Mouse (Mus musculus): ENCODE measurements around the gene N4bp2l2. TPM values are rescaled to one million over a fixed set of nuclear protein-coding genes. Genes with fewer than 3 reads are reported as not detected.
"Not testable (repeated sequence)": the region's sequence is repeated elsewhere in the genome, so short reads cannot be mapped to it uniquely, and the experiment has no call there.

Gene N4bp2l2
- total RNA-seq, 2 experiments from 2014 or later = 53.7 to 54.1 TPM

DNA sequence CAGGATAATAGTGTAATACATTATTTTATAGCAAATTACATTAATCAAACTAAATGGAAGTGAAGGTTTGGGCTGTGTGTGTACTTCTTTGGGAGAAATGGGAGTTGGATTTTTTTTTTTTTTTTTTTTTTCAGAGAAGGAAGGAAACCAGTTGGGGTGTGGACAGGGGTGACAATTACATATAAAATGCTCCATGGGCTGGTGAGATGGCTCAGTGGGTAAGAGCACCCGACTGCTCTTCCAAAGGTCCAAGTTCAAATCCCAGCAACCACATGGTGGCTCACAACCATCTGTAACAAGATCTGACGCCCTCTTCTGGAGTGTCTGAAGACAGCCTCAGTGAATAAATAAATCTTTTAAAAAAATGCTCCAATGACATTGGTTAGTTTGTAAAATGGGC, 13.4 kb downstream of the N4bp2l2 start:
- DNase-seq (ENCODE audit: low spot score in 2 of 2) = no peak

DNA sequence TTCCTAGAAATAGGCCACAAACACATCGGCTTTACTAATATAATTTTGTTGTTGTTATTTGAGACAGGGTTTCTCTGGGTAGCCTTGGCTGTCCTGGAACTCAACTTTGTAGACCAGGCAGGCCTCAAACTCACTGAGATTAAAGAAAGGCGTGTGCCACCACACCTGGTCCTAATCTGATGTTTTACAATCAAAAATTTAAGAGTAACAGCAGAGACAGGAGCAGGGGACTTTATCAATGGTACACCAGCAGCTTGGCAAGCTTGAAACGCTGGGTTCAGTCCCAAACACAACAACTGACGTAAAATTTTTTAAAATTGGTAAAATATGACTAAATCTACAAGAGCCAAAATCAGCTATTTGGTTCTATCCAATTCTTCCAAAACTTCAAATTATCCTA, 21.1 kb downstream of the N4bp2l2 start:
- DNase-seq (ENCODE audit: low spot score in 2 of 2) = no peak

DNA sequence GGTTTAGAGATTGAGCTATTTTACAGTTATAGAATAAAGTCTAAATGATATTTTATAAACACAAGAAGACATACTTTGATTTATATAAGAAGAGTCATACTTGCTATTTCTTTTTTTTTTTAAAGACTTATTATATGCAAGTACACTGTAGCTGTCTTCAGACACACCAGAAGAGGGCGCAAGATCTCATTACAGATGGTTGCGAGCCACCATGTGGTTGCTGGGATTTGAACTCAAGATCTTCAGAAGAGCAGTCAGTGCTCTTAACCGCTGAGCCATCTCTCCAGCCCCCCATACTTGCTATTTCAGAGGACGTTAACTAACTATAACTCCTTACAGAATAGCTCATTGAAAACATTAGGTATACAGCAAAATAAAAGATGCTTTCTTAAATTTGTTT, 22.6 kb downstream of the N4bp2l2 start:
- DNase-seq (ENCODE audit: low spot score in 2 of 2) = not testable (repeated sequence)

DNA sequence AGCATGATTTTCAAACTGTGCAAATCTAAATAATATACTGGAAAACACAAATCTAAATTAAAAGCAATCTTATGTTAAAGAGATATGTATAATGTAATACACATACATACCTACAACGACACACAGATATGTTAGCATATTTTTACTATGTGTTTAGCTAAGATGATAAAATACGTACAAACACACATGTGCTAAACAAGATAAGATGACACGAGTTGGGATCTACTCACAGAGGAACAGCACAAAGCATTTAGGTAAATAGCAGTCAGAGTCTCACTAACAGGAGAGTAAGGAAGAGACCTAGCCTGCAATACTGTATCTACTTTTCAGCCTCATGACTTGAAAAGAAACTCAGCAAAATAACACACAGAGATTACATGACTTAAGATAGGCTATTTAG, 24.5 kb downstream of the N4bp2l2 start:
- DNase-seq (ENCODE audit: low spot score in 2 of 2) = no peak

DNA sequence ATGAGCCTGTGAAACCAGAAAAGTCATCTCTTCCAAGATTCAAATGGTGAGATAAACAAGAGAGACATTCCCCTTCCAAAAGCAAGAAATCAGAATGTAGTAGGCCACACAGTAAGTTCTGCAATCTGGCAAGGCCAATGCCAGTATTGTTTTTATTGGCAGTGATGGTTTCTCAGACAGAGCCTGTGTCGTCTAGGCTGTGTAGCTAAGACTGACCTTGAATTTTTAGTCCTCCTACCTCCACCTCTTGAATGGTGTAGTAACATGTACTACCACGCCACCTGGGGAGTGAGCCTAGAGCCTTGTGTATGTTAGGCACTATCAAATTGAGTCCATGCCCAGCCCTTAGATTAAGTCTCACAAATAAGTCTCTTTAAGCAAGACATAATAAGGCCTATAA, 36.3 kb downstream of the N4bp2l2 start:
- no peak for DNase-seq (ENCODE audit: low spot score in 2 of 2)

DNA sequence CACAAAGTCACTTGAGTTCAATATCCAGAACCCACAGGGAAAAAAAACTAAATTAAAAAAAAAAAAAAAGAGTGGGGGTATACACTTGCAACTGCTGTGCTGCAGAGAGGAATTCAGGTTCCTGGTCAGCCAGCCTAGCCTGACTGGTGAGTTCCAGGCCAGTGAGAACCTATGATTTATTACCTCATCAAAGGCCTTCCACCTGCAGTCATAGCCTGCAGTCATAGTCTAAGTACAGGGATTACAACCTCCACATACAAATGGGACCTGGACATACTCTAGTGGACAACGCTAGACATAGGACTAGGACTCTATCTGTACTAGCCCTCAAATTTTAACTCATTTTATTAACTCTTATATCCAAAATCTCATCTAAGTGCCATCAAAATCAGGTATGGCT, 36.7 kb downstream of the N4bp2l2 start:
- no peak for DNase-seq (ENCODE audit: low spot score in 2 of 2)

DNA sequence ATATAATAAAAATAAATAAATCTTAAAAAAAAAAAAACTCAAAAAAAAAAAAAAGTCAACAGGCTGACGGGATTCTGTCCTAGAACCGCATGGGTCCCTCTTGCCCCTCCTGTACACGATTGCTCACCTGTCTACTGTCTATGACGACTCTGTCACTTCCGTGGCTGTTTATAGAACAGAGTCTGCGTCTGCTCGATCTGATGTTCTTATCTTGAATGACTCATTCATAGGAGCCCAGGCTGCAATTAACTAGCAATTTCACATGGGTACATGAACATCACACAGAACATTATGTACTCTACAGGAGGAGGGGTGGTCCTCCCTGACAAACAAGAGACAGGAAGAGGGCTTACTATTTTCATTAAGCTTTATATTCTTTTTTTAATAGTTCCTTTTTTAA, 40.5 kb downstream of the N4bp2l2 start:
- DNase-seq (ENCODE audit: low spot score in 2 of 2) = no peak

DNA sequence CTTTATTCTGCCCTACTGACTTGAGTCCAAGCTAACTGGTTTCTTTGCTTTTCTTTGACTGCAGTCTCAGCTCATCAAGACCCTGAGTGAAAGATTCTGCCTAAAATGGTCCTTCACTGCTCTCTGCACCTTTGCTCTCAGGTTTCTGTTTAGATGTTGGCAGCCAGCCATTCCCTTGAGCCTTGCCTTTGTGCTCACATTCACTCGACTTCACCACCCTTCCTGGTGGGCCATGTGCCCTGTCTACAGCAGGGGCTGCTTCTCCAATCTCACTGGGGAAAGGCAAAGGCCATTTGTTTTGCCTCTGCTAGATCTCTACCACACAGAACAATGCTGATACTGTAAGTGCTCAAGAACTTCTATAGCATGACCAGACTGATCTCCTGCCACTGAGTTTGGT, 43.2 kb downstream of the N4bp2l2 start:
- no peak for DNase-seq (ENCODE audit: low spot score in 2 of 2)

DNA sequence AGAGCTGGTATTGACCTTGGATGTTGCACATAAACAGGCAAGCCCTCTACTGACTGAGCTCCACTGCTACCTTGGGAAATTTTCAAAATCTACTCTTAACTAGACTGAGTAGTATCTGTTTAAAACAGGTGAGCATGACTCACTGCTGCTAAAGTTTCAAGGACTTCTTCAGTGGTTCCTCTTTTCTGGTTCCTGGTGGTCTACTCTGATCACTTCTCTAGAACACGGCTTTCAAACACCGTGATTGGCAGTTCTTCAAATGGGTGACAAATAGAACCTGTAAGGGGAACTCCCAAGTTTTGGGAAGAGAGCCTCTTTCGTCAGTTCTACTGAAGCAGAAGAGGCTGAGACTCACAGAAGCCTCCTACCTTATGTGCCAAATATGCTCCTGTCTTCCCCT, 44.4 kb downstream of the N4bp2l2 start:
- DNase-seq (ENCODE audit: low spot score in 2 of 2) = no peak

DNA sequence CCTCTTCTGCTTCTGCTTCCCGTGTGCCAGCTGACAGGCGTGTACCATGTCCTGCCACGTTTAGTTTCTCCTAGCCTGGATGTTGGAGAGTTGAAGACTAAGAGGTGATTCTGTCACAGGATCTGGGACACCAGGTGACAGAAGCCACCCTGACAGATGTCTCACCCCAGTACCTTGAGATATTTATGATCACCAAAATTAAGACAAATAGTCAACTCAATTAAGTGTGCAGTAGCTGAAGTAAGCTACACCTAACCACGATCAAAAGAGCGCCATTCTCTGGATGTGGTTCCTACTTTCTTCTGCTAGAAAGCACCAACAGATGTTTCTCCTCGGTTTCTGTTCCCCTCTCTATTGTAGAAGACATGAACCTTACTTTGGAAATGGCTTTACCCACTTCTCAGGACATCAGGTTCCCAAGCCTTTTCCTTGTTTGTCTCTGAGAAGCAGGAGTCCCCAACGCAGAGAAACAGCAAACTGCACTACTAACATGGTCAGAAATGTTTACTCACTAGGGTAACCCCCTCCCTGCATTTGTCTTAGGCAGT, 45.3 kb downstream of the N4bp2l2 start:
- no peak for DNase-seq (ENCODE audit: low spot score in 2 of 2)

DNA sequence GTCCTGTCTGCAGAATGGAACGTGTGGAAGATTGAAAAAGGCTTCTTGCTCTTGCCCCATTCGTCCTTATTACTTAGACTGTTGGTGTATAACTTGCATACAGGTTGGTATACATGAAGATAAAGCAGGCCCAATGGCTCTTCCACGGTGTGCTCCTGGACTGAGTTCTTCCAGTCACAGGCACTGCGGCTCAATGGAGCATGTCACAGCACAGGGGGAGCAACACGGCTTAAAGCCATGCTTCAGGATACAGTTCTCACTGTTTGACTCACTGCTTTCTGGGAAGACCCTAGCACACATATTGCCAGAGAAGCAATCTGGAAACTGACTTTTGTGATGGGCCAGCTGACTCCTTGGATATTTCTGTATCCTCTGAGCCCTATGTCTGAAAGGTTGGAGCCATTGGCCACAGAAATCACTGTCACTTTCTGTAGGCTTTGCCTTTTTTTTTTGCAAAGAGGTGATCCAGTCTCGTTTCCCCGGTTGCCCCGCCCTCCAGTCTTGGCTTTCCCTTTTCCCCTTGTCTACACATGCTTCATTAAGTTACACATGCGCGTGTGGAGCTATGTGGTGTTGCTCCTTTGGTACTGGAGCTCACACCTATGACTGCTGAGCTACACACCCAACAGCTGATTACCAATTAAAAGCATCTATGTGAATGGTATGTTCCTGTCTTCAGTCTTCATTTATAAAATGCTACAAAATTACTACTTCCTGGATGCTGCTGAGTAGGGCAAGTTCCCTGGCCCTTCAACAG, 47.2 kb downstream of the N4bp2l2 start:
- DNase-seq (ENCODE audit: low spot score in 2 of 2) = no peak

DNA sequence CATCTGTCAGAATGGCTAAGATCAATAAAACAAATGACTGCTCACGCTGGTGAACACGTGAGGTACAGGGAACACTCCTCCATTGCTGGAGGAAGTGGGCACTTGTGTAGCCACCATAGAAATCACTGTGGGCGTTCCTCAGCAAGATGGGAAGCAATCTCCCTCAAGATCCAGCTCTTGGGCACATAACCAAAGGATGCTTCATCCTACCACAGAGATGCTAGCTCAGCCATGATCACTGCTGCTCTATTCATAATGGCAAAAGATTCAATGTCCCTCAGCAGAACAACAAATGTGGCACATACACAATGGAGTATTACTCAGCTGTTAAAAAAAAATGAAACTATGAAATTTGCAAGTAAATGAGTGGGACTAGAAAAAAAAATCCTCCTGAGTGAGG, 49.3 kb downstream of the N4bp2l2 start:
- no peak for DNase-seq (ENCODE audit: low spot score in 2 of 2)

DNA sequence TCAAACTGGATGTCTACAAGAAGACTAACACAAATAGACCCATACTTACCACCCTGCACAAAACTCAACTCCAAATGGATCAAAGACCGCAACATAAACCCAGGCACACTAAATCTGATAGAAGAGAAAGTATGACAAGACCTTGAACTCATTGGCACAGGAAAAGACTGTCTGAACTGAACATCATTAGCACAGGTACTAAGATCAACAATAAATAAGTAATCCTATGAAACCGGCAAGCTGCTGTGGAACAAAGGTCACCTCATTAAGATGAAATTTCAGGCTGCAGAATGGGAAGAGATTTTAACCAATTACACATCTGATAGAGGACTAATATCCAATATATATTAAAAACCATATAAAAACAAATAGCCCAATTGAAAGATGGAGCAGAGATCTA, 49.8 kb downstream of the N4bp2l2 start:
- DNase-seq (ENCODE audit: low spot score in 2 of 2) = no peak

DNA sequence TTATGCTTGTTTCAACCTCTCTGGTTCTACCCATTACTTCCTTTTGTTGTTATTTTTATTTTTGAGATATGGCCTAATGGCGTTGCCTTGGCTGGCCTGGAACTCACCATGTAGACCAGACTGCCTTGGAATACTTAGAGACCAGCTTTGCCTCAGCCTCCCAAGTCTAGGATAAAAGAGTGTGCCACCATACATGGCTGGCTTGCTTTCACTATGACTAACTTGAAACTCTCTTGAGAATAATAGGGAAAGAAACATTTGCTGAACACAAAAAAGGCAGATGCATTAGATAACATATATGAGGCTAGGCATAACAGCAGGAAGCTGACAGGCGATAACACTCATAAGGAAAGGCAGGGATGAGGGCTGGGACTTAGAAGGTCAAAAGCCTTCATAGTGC, 51.9 kb downstream of the N4bp2l2 start:
- DNase-seq (ENCODE audit: low spot score in 2 of 2) = no peak

DNA sequence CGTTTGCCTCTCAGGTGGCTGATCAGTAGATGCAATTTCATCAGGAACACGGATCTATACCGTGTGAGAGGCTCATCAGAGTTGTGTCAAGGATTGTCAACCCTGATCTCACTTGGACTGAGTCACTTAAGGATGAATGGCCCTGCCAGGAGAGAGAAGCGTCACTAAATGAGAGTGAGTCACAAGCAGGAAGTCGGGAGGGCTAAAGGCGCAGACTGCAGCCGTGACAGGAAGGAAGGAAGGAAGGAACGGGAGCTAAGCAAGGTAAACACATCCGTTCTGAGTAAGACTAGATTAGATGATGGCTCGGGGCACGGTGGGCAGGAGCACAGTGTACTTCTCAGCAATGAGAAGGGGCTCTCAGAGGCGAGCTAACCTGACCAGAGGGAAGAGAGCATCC, 54.3 kb downstream of the N4bp2l2 start:
- DNase-seq (ENCODE audit: low spot score in 2 of 2) = no peak

DNA sequence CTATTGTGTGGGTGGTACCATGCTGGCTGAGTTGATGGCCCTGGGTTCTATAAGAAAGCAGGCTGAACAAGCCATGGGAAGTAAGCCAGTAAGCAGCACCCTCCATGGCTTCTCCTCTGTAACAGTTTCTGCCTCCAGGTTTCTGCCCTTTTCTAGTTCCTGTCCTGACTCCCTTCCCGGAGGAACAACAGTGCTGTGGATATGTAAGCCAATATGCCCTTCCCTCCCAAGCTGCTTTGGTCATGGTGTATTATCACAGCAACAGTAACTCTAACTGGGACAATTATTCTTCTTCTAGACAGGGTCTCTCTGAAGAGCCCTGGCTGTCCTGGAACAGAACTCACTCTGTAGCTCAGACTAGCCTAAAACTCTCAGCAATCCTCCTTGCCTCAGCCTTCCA, 54.8 kb downstream of the N4bp2l2 start:
- no peak for DNase-seq (ENCODE audit: low spot score in 2 of 2)

DNA sequence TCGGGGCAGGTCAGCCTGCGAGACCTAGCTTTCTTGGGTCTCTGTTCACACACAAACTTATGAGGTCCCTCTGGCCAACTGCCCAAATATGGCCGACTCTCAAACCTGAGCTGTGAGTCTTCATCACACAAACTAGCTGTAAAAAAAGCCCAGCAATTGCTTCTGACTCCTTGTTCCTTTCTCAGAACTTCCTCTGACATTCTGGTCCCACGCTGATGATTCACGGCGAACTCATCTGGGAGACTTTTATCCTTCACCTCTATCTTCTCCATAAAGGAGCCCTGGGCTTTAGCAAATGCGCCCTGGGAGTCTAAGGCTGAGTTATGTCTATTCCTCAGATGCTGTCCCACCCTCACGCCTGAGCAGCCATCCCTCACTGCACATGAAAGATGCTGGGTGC, 58.4 kb downstream of the N4bp2l2 start:
- no peak for DNase-seq (ENCODE audit: low spot score in 2 of 2)

DNA sequence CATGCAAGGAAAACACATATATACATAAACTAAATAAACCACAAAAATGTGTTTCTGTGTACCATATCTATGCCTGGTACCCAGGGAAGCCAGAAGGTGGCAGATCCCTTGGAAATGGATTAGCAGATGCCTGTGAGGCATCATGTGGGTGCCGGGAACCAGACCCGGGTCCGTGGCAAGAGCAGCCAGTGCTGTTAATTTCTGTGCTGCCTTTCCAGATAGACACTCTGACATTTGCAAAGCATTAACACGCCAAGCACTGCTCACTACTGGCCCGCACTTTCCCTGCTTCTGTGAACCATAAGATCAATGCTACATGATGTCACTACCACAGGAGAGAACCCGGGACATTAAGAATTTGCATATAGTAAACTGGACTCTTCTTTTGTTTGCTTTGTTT, 59.9 kb downstream of the N4bp2l2 start:
- no peak for DNase-seq (ENCODE audit: low spot score in 2 of 2)

DNA sequence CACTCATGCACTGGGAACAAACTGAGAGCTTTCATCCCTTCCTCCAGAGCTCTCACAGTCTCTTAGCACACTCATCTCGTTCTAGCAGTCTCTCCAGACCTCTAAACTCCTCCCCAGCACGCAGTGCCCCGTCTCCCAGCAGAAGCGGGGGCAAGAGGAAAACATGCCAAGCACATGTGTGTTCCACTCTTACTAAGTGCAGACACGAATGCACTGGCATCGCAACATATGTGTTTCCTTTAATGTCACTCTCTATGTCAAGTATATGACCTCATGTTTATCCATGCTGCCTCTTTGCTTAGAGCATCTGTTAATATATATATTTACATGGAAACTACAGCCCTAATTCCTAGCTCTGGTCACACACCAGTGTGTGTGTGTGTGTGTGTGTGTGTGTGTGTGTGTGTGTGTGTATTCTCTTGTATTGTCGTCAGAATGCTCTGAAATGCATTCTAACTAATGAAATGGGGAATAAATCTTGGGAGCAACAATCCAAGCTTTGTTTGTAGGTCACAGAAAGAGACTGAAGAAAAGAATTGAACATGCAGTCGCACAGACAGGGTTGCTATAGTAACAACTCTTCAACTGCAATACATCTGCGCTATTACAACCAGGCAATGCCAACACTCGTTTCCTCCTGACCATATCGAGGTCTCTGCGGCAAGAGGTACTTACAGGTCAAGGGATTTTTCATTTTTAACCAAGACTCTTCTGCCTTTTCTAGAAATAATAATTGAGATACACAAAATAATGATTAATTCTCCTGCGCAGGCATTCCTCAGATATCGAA, 64.3 kb downstream of the N4bp2l2 start:
- DNase-seq (ENCODE audit: low spot score in 2 of 2) = no peak

DNA sequence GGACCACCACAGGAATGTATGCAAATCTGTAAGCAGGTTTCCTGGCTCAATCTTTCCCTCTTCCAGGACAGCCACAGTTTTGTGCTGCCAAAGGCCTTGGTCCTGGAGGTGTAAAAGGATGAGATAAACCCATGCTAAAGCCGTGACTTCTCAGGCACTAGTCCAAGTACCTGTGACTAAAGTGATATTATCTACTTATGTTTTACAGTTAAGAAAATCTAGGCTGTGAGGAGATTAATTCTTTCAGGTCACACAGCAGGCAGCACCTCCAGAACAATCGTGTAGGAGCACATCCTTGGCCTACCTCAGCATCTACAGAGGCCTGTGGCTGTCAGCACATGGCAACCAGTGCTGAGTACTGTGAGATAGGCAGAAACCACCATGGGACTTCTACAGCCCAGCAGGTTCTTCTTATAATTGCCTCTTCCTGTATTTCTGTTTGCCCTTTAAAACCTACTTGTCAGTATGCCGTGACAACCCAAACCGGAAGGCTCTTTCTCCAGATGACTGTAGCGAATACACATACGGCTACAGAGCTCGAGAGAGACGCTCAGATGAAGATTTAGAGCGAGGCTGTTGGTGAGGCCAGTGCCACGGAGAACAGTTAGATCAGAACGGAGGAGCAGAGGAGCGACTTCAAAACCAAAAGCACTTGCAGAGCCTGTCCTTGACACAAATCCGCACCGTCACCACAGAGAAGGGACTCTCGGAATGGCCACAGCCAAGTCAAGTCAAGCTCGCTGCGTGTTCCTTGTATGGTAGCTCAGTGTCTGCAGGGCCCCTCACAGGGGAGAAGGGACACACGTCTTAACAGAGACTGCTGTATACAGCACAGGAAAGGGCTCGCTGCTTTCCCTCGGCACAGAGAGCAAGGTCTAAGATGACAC, 65.2 kb downstream of the N4bp2l2 start:
- DNase-seq (ENCODE audit: low spot score in 2 of 2) = no peak
